Mouse (Mus musculus): ENCODE data around the gene Pdlim1. TPM values are rescaled to one million over a fixed set of nuclear protein-coding genes. Genes with fewer than 3 reads are reported as not detected.

Gene Pdlim1
- total and polyA plus RNA-seq, 2 experiments, result 23.6 to 44.6 TPM

DNA sequence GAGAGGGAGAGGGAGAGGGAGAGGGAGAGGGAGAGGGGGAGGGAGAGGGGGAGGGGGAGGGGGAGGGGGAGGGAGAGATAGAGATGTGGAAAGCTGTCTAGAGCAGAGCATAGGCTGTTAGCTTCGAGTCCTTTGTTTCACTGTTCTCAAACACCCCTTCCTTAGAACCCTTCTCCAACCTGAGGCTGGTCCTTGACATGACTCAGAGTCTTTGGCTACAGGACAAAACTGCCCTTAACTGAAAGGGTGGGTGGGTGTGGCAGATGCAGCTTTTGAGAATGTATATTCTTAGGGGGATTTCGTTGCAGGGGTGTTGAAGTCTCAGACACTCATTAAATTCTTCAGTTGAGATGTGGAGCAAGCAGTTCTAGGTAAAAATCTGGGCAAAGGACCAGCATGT, 11.8 kb upstream of the Pdlim1 start:
- 76% methylated on average over 2 of the region's 2 CpGs for WGBS
- no peaks in the 10 kb centered on the region for H3K36me3 ChIP-seq (ENCODE audit: control insufficient read depth, insufficient read depth, low read length)
- no peaks in the 10 kb centered on the region for H3K27me3 ChIP-seq (ENCODE audit: control insufficient read depth, insufficient read depth, low read length)
- H3K27ac ChIP-seq (replicated peaks; ENCODE audit: insufficient read depth, low read depth, low read length), result no peak overlapping the region
- H3K9ac ChIP-seq (ENCODE audit: low read depth, low read length), result no peak overlapping the region
- no peaks in the 10 kb centered on the region; the same call in 1 of the 2 replicates for H3K4me1 ChIP-seq (ENCODE audit: control insufficient read depth, insufficient read depth, low read length)
- no peak for DNase-seq (ENCODE audit: extremely low read depth, low read depth, low spot score)
- H3K79me2 ChIP-seq (ENCODE audit: control insufficient read depth, insufficient read depth, low read length), result no peaks in the 10 kb centered on the region
- TF ChIP-seq CTCF (IDR thresholded peaks at IDR 0.05; ENCODE audit: low read depth, low read length) (no peak), POLR2A (IDR thresholded peaks at IDR 0.05; ENCODE audit: extremely low read depth, insufficient read depth, low read length) (no peak)
- H3K4me3 ChIP-seq (ENCODE audit: insufficient read depth, low read depth, low read length), result no peak overlapping the region

DNA sequence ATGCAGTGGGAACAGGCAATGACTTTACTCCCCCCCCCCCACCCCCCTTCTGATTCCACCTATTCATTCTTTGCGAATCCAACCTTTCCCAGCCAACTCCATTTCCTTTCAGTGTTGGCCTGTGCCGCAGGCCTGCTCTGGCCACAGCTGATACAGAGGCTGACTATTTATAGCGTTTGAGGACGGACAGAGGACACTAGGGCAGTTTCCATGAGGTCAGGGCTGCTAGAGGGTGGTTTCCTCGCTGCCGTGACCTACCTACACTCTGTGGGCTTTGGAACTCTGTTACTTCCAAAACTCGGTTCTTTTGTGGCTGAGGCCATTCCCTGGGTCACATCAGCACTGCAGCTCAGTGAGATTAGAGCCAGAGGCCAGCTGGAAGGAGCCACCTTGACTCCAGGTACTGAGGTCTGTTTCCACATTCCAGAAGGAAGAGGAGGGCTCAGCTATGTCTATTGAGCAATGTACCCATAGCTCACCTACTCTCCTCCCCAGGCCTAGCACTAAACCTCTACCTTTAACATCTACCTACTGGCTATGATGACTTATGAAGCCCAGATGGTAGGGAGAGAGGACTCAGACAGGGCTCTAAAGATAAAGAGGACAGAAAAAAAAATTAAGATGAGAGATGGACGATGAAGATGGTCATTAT, 6.9 kb upstream of the Pdlim1 start:
- 29% methylated on average over 8 of the region's 8 CpGs for WGBS
- no peak for TF ChIP-seq POLR2A (IDR thresholded peaks at IDR 0.05; ENCODE audit: extremely low read depth, insufficient read depth, low read length)
- no peak for TF ChIP-seq CTCF (IDR thresholded peaks at IDR 0.05; ENCODE audit: low read depth, low read length)
- peak; percentile 79 for DNase-seq (ENCODE audit: extremely low read depth, low read depth, low spot score)
- Histone ChIP-seq H3K36me3 (ENCODE audit: control insufficient read depth, insufficient read depth, low read length) (no peaks in the 10 kb centered on the region), H3K79me2 (ENCODE audit: control insufficient read depth, insufficient read depth, low read length) (no peaks in the 10 kb centered on the region), H3K9ac (ENCODE audit: low read depth, low read length) (no peak overlapping the region), H3K4me3 (ENCODE audit: insufficient read depth, low read depth, low read length) (no peak overlapping the region), H3K27ac (replicated peaks; ENCODE audit: insufficient read depth, low read depth, low read length) (peak overlapping the region; percentile 10; the same call in 1 of the 2 replicates), H3K27me3 (ENCODE audit: control insufficient read depth, insufficient read depth, low read length) (no peaks in the 10 kb centered on the region), H3K4me1 (ENCODE audit: control insufficient read depth, insufficient read depth, low read length) (no peaks in the 10 kb centered on the region; the same call in 1 of the 2 replicates)

DNA sequence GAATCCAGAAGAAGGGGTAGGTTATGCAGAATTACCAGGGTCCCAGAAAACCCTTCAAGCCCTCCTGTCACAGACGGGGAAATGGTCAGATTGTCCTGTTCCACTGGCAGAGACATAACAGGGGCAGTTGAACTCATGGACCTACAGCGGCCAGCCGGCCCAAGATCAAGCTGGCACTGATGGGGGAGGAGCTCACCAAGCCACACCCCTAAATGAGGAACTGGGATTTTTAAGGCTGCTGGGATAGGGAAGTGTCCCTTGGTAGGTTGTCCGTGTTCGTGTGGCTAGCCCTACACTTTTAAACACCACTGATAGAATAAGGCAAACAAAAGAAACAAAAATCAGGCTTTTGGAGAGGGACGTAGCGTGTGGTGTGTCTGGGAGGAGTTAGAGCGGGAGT, 5.9 kb upstream of the Pdlim1 start:
- H3K36me3 ChIP-seq (ENCODE audit: control insufficient read depth, insufficient read depth, low read length), result no peaks in the 10 kb centered on the region
- WGBS, result 91% methylated on average over 8 of the region's 8 CpGs
- no peak for TF ChIP-seq CTCF (IDR thresholded peaks at IDR 0.05; ENCODE audit: low read depth, low read length)
- TF ChIP-seq POLR2A (IDR thresholded peaks at IDR 0.05; ENCODE audit: extremely low read depth, insufficient read depth, low read length), result no peak
- H3K27ac ChIP-seq (replicated peaks; ENCODE audit: insufficient read depth, low read depth, low read length), result no peak overlapping the region
- no peak for DNase-seq (ENCODE audit: extremely low read depth, low read depth, low spot score)
- H3K27me3 ChIP-seq (ENCODE audit: control insufficient read depth, insufficient read depth, low read length), result no peaks in the 10 kb centered on the region
- H3K4me1 ChIP-seq (ENCODE audit: control insufficient read depth, insufficient read depth, low read length), result no peaks in the 10 kb centered on the region; the same call in 1 of the 2 replicates
- no peak overlapping the region for H3K4me3 ChIP-seq (ENCODE audit: insufficient read depth, low read depth, low read length)
- no peaks in the 10 kb centered on the region for H3K79me2 ChIP-seq (ENCODE audit: control insufficient read depth, insufficient read depth, low read length)
- H3K9ac ChIP-seq (ENCODE audit: low read depth, low read length), result no peak overlapping the region

DNA sequence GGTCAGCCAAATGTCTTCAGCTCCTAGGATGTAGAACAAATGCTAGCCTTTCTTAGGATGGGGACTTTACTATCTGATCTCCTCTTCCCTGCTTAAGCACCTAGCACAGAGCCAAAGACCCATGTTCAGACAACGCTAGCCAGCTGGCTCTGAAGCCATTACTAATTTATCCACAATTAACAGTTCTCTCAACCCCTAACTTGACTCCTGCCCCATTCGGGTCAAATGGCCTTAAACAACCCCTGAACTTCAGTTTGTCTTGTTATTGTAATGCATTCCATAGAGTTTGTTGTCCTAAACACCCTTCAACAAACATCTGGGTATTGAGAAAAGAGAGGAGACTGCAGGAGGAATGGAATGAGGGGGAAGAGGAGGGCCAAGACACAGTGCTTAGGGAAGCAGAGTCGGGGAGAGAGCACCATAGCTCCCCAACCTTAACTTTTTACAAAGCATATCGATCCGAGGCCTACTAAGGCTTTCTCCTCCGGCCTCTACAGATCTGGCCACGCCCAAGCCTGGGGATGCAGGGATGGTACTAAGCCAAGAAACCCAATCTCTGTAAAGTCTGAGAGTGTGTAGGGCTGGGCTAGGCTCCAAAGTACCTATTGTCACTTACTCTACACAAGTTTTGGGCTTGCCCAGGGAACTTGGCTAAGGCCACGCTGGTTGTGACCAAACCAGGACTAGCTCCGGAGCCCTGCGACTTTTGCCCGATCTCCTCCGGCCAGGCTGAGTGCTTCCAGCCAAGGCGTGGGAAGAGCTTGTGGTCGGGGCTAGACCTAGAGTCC, 4.0 kb upstream of the Pdlim1 start:
- H3K36me3 ChIP-seq (ENCODE audit: control insufficient read depth, insufficient read depth, low read length), result no peaks in the 10 kb centered on the region
- TF ChIP-seq CTCF (IDR thresholded peaks at IDR 0.05; ENCODE audit: low read depth, low read length) (no peak), POLR2A (IDR thresholded peaks at IDR 0.05; ENCODE audit: extremely low read depth, insufficient read depth, low read length) (no peak)
- peak; percentile 46 for DNase-seq (ENCODE audit: extremely low read depth, low read depth, low spot score)
- 92% methylated on average over 14 of the region's 14 CpGs for WGBS
- no peaks in the 10 kb centered on the region; the same call in 1 of the 2 replicates for H3K4me1 ChIP-seq (ENCODE audit: control insufficient read depth, insufficient read depth, low read length)
- no peaks in the 10 kb centered on the region for H3K27me3 ChIP-seq (ENCODE audit: control insufficient read depth, insufficient read depth, low read length)
- H3K79me2 ChIP-seq (ENCODE audit: control insufficient read depth, insufficient read depth, low read length), result no peaks in the 10 kb centered on the region
- H3K27ac ChIP-seq (replicated peaks; ENCODE audit: insufficient read depth, low read depth, low read length), result peak overlapping the region; percentile 4; the same call in 1 of the 2 replicates
- H3K4me3 ChIP-seq (ENCODE audit: insufficient read depth, low read depth, low read length), result no peak overlapping the region
- no peak overlapping the region for H3K9ac ChIP-seq (ENCODE audit: low read depth, low read length)

DNA sequence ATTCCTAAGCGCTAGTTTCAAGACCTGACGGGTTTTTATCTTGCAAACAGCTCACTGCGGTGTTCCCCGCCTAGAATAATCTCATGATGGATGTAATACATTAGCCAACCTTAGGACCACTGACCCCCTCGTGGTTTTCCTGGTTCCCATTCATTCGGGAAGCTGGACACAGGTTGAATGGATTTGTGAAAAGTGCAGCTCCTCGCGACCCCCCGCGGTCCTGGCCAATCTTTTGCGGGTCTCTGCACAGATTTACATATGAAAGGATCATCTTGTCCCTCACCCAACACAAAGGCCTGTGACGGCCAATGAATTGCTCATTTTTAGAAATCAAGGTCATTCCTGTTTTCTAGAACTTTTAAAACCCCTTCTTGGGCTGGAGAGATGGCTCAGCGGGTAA, 1.0 kb upstream of the Pdlim1 start:
- DNase-seq (ENCODE audit: extremely low read depth, low read depth, low spot score), result no peak
- Histone ChIP-seq H3K27me3 (ENCODE audit: control insufficient read depth, insufficient read depth, low read length) (no peaks in the 10 kb centered on the region), H3K4me3 (ENCODE audit: insufficient read depth, low read depth, low read length) (no peak overlapping the region), H3K79me2 (ENCODE audit: control insufficient read depth, insufficient read depth, low read length) (0 out of 2 replicates have a peak, but pooled peaks cover 5% of the 10 kb centered on the region), H3K27ac (replicated peaks; ENCODE audit: insufficient read depth, low read depth, low read length) (no peak overlapping the region), H3K4me1 (ENCODE audit: control insufficient read depth, insufficient read depth, low read length) (peaks cover 2% of the 10 kb centered on the region; the same call in 1 of the 2 replicates), H3K36me3 (ENCODE audit: control insufficient read depth, insufficient read depth, low read length) (no peaks in the 10 kb centered on the region), H3K9ac (ENCODE audit: low read depth, low read length) (no peak overlapping the region)
- TF ChIP-seq POLR2A (IDR thresholded peaks at IDR 0.05; ENCODE audit: extremely low read depth, insufficient read depth, low read length) (no peak), CTCF (IDR thresholded peaks at IDR 0.05; ENCODE audit: low read depth, low read length) (no peak)
- 82% methylated on average over 13 of the region's 13 CpGs for WGBS

All from liver, adult 2 months (tissue).